Mouse (Mus musculus) kidney, adult 2 months (tissue): ENCODE data around the gene Grip1.

Experiments used
- CTCF ChIP-seq: fragments of 200-500 bp; conservative IDR thresholded peaks from 2 replicates; pipeline ENCODE4 v1.5.1; 2011; ENCODE audit warnings: low read depth, mild to moderate bottlenecking, control low read depth, low read length, moderate library complexity, mixed read lengths; ENCODE audit not compliant: insufficient read depth, insufficient read length
- POLR2A ChIP-seq: fragments of 200-500 bp; IDR thresholded peaks from one replicate; pipeline ENCODE4 v1.6.1; 2011; ENCODE audit warnings: low read depth, low read length, control low read depth

DNA sequence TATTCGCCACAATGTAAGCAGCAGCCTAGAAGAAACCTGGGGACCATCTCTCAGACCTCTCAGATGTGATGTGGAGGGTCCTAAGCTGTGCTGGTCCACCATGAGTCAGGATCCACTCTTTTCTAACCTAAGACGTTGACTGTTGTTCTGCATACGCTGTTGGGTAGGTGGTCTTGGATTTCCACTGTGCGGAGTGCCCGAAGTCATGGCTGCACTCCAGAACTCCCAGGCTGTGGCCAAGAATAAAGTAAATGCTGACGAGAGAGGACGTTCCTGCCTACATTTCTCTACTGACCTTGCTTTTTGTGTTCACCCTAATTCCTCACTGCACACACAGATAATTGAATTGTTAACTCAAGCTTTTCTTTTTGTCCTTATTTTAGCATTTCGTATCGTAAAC is 580.2 kb downstream of the Grip1 start:
- TF ChIP-seq CTCF (no peak), POLR2A (no peak)
